Mouse (Mus musculus): ENCODE measurements around the gene Use1. TPM values are rescaled to one million over a fixed set of nuclear protein-coding genes. Genes with fewer than 3 reads are reported as not detected.

Use1 gene
- total and polyA plus RNA-seq, 3 experiments, result 34.5 to 151 (median 70.8) TPM

DNA sequence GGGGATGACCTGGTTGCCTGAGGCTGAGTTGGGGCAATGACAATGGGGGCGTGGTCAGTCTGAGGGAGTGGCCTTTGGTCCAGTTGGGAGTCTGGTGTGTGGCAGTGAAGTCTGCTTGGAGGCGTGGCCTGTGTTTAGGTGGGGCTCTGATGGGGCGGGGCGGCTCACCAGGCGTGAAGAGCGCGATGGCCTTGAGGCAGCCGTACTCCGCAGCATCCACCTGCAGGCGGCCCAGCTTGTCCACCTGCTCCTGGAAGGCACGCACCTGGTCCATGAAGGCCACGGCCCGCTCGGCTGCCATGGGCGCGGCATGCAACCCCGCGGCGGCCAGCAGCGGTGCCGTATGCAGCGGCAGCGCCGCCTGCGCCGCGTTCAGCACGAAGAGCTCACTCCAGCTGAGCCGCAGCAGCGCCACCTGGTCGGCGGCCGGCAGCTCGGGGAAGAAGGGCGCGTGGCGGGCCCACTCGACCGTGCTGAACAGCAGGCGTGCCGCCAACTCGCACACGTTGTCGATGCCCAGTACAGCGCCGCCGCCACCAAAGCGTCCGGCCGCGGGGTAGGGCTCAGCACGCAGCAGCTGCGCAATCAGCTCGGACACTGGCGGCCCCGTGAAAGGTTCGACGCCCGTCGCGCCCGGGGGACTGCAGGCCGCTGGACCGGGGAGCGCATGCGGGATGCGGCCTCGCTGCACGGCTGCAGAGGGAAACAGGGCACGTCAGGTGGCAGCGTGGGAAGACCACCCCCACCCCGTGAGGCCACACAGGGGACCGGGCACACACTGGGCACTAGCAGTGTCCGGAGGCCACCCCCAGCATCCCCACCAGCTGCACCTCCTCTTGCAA lies 9.2 kb downstream of the Use1 start:
- TF ChIP-seq GATA2 (IDR thresholded peaks at IDR 0.05; ENCODE audit: borderline replicate concordance, low read depth, low read length) (no peak), POLR2AphosphoS5 (IDR thresholded peaks at IDR 0.05; ENCODE audit: insufficient replicate concordance, low read depth, low read length) (no peak), CTCF (IDR thresholded peaks at IDR 0.05; ENCODE audit: low read depth, low read length) (no peak), TAL1 (conservative IDR thresholded peaks at IDR 0.05; ENCODE audit: low read depth, low read length) (no peak), GATA1 (IDR thresholded peaks at IDR 0.05; ENCODE audit: borderline replicate concordance, low read length) (no peak)
- Histone ChIP-seq H3K36me3 (replicated peaks) (peaks cover 65% of the 10 kb centered on the region), H3K27me3 (ENCODE audit: insufficient read depth, low read length) (peaks cover 8% of the 10 kb centered on the region), H3K4me1 (ENCODE audit: insufficient read depth, low read depth, low read length) (peaks cover 51% of the 10 kb centered on the region), H3K4me3 (ENCODE audit: low read depth, low read length) (peak overlapping the region; percentile 36; the same call in 1 of the 2 replicates), H3K9me3 (replicated peaks) (peaks cover 8% of the 10 kb centered on the region)
- DNase-seq (ENCODE audit: low spot score) (no peak), ATAC-seq (ENCODE audit: extremely low read depth, insufficient number of reproducible peaks, low FRiP score, poor library complexity, severe bottlenecking) (no peak)

- peaks cover 8% of the 10 kb centered on the region for H3K9me3 ChIP-seq (replicated peaks)
- H3K4me1 ChIP-seq (ENCODE audit: insufficient read depth, low read depth, low read length), result peaks cover 55% of the 10 kb centered on the region
- peaks cover 13% of the 10 kb centered on the region for H3K27me3 ChIP-seq (ENCODE audit: insufficient read depth, low read length)
- no peak overlapping the region; the same call in 1 of the 2 replicates for H3K4me3 ChIP-seq (ENCODE audit: low read depth, low read length)
- no peak for ATAC-seq (ENCODE audit: extremely low read depth, insufficient number of reproducible peaks, low FRiP score, poor library complexity, severe bottlenecking)
- TF ChIP-seq CTCF (IDR thresholded peaks at IDR 0.05; ENCODE audit: low read depth, low read length) (no peak), TAL1 (conservative IDR thresholded peaks at IDR 0.05; ENCODE audit: low read depth, low read length) (no peak), GATA2 (IDR thresholded peaks at IDR 0.05; ENCODE audit: borderline replicate concordance, low read depth, low read length) (no peak), POLR2AphosphoS5 (IDR thresholded peaks at IDR 0.05; ENCODE audit: insufficient replicate concordance, low read depth, low read length) (no peak), GATA1 (IDR thresholded peaks at IDR 0.05; ENCODE audit: borderline replicate concordance, low read length) (no peak)
- peaks cover 65% of the 10 kb centered on the region for H3K36me3 ChIP-seq (replicated peaks)
- no peak for DNase-seq (ENCODE audit: low spot score)
These were observed 9.9 kb downstream of the Use1 start for GRCm38 (mm10) chr8:71376423-71377030.

- Histone ChIP-seq H3K9me3 (replicated peaks) (peaks cover 8% of the 10 kb centered on the region), H3K4me3 (ENCODE audit: low read depth, low read length) (no peak overlapping the region), H3K4me1 (ENCODE audit: insufficient read depth, low read depth, low read length) (peaks cover 57% of the 10 kb centered on the region), H3K27me3 (ENCODE audit: insufficient read depth, low read length) (peaks cover 19% of the 10 kb centered on the region), H3K36me3 (replicated peaks) (peaks cover 47% of the 10 kb centered on the region)
- TF ChIP-seq GATA2 (IDR thresholded peaks at IDR 0.05; ENCODE audit: borderline replicate concordance, low read depth, low read length) (no peak), POLR2AphosphoS5 (IDR thresholded peaks at IDR 0.05; ENCODE audit: insufficient replicate concordance, low read depth, low read length) (no peak), GATA1 (IDR thresholded peaks at IDR 0.05; ENCODE audit: borderline replicate concordance, low read length) (no peak), CTCF (IDR thresholded peaks at IDR 0.05; ENCODE audit: low read depth, low read length) (no peak), TAL1 (conservative IDR thresholded peaks at IDR 0.05; ENCODE audit: low read depth, low read length) (no peak)
- no peak for ATAC-seq (ENCODE audit: extremely low read depth, insufficient number of reproducible peaks, low FRiP score, poor library complexity, severe bottlenecking)
- DNase-seq (ENCODE audit: low spot score), result no peak
These were observed 12.4 kb downstream of the Use1 start for GRCm38 (mm10) chr8:71379008-71379407.

DNA sequence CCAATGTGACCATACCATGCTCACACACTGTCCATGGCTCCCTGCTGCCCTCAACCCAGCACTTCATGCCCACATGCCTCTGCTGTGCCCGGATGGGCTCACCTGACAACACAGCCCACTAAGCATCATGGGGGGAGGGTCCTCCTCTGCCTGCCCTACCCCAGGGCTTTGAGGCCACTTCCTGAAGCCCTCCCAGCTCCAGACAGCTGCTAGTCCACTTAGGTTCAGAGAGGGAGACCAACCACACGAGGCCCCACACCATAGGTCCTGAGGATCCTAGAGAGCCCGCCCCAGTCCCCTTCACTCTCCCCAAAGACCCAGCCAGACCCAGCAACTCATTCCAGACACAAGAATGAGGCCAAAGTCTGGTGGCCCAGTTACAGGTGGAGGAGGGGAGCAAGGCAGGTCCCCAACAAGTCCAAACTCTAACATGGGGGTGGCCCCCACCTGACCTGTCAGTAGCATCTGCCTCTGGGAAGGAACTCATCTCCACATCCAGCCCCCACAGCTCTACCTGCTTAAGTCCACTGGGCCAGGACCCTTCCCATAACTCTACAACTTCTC lies 12.9 kb downstream of the Use1 start:
- H3K4me1 ChIP-seq (ENCODE audit: insufficient read depth, low read depth, low read length), result peaks cover 55% of the 10 kb centered on the region
- H3K9me3 ChIP-seq (replicated peaks), result peaks cover 8% of the 10 kb centered on the region
- ATAC-seq (ENCODE audit: extremely low read depth, insufficient number of reproducible peaks, low FRiP score, poor library complexity, severe bottlenecking), result no peak
- TF ChIP-seq GATA2 (IDR thresholded peaks at IDR 0.05; ENCODE audit: borderline replicate concordance, low read depth, low read length), result no peak
- no peak for TF ChIP-seq GATA1 (IDR thresholded peaks at IDR 0.05; ENCODE audit: borderline replicate concordance, low read length)
- no peak for TF ChIP-seq CTCF (IDR thresholded peaks at IDR 0.05; ENCODE audit: low read depth, low read length)
- TF ChIP-seq POLR2AphosphoS5 (IDR thresholded peaks at IDR 0.05; ENCODE audit: insufficient replicate concordance, low read depth, low read length), result no peak
- TF ChIP-seq TAL1 (conservative IDR thresholded peaks at IDR 0.05; ENCODE audit: low read depth, low read length), result no peak
- no peak for DNase-seq (ENCODE audit: low spot score)
- H3K27me3 ChIP-seq (ENCODE audit: insufficient read depth, low read length), result peaks cover 19% of the 10 kb centered on the region
- peaks cover 41% of the 10 kb centered on the region for H3K36me3 ChIP-seq (replicated peaks)
- no peak overlapping the region; the same call in 1 of the 2 replicates for H3K4me3 ChIP-seq (ENCODE audit: low read depth, low read length)

GRCm38 (mm10) chr8:71380178-71381171 lies 13.8 kb downstream of the Use1 start:
- peaks cover 19% of the 10 kb centered on the region for H3K27me3 ChIP-seq (ENCODE audit: insufficient read depth, low read length)
- peak overlapping the region; percentile 77 for H3K4me3 ChIP-seq (ENCODE audit: low read depth, low read length)
- ATAC-seq (ENCODE audit: extremely low read depth, insufficient number of reproducible peaks, low FRiP score, poor library complexity, severe bottlenecking), result no peak
- TF ChIP-seq CTCF (IDR thresholded peaks at IDR 0.05; ENCODE audit: low read depth, low read length) (no peak), GATA2 (IDR thresholded peaks at IDR 0.05; ENCODE audit: borderline replicate concordance, low read depth, low read length) (no peak), GATA1 (IDR thresholded peaks at IDR 0.05; ENCODE audit: borderline replicate concordance, low read length) (no peak), TAL1 (conservative IDR thresholded peaks at IDR 0.05; ENCODE audit: low read depth, low read length) (no peak), POLR2AphosphoS5 (IDR thresholded peaks at IDR 0.05; ENCODE audit: insufficient replicate concordance, low read depth, low read length) (no peak)
- peaks cover 46% of the 10 kb centered on the region for H3K4me1 ChIP-seq (ENCODE audit: insufficient read depth, low read depth, low read length)
- peaks cover 32% of the 10 kb centered on the region for H3K36me3 ChIP-seq (replicated peaks)
- peaks cover 8% of the 10 kb centered on the region for H3K9me3 ChIP-seq (replicated peaks)
- DNase-seq (ENCODE audit: low spot score), result no peak
